Mouse (Mus musculus): ENCODE measurements around the gene Smad1. TPM values are rescaled to one million over a fixed set of nuclear protein-coding genes. Genes with fewer than 3 reads are reported as not detected.

Smad1 gene
- polyA plus RNA-seq, 2 experiments: 41.6 to 73.7 TPM

GRCm38 (mm10) chr8:79397705-79398250 lies 1.5 kb downstream of the Smad1 start:
- Histone ChIP-seq H3K27me3 (ENCODE audit: control insufficient read depth, insufficient read depth, low read length) (no peaks in the 10 kb centered on the region), H3K4me3 (replicated peaks; ENCODE audit: low read length) (peak overlapping the region; percentile 94), H3K4me2 (replicated peaks; ENCODE audit: low read depth, low read length, severe bottlenecking) (peak overlapping the region; percentile 66), H3K9ac (ENCODE audit: low read depth, low read length, severe bottlenecking) (peak overlapping the region; percentile 98), H3K27ac (replicated peaks; ENCODE audit: low read depth, low read length) (peak overlapping the region; percentile 96), H3K9me3 (ENCODE audit: control insufficient read depth, low read length) (no peaks in the 10 kb centered on the region), H3K4me1 (ENCODE audit: control insufficient read depth, insufficient read depth, low read length) (peaks cover 20% of the 10 kb centered on the region), H3K36me3 (ENCODE audit: control insufficient read depth, insufficient read depth, low read length) (0 out of 2 replicates have a peak, but pooled peaks cover 4% of the 10 kb centered on the region)
- WGBS: 13% methylated on average over 7 of the region's 7 CpGs
- no peak for DNase-seq (ENCODE audit: low spot score)
- no peak for ATAC-seq (ENCODE audit: low FRiP score, low read depth)
- TF ChIP-seq POLR2A (IDR thresholded peaks at IDR 0.05; ENCODE audit: borderline replicate concordance, extremely low read depth, insufficient read depth, insufficient read length): no peak

GRCm38 (mm10) chr8:79396911-79397310 lies 2.4 kb downstream of the Smad1 start:
- H3K4me1 ChIP-seq (ENCODE audit: control insufficient read depth, insufficient read depth, low read length): peaks cover 20% of the 10 kb centered on the region
- TF ChIP-seq POLR2A (IDR thresholded peaks at IDR 0.05; ENCODE audit: borderline replicate concordance, extremely low read depth, insufficient read depth, insufficient read length): no peak
- WGBS: 45% methylated on average over 6 of the region's 6 CpGs
- 0 out of 2 replicates have a peak, but pooled peaks cover 4% of the 10 kb centered on the region for H3K36me3 ChIP-seq (ENCODE audit: control insufficient read depth, insufficient read depth, low read length)
- peak overlapping the region; percentile 66; the same call in 1 of the 2 replicates for H3K4me2 ChIP-seq (replicated peaks; ENCODE audit: low read depth, low read length, severe bottlenecking)
- no peaks in the 10 kb centered on the region for H3K9me3 ChIP-seq (ENCODE audit: control insufficient read depth, low read length)
- DNase-seq (ENCODE audit: low spot score): no peak
- ATAC-seq (ENCODE audit: low FRiP score, low read depth): no peak
- no peaks in the 10 kb centered on the region for H3K27me3 ChIP-seq (ENCODE audit: control insufficient read depth, insufficient read depth, low read length)
- H3K9ac ChIP-seq (ENCODE audit: low read depth, low read length, severe bottlenecking): no peak overlapping the region
- no peak overlapping the region for H3K4me3 ChIP-seq (replicated peaks; ENCODE audit: low read length)
- no peak overlapping the region for H3K27ac ChIP-seq (replicated peaks; ENCODE audit: low read depth, low read length)

- Histone ChIP-seq H3K27ac (replicated peaks; ENCODE audit: low read depth, low read length) (no peak overlapping the region), H3K9ac (ENCODE audit: low read depth, low read length, severe bottlenecking) (no peak overlapping the region), H3K27me3 (ENCODE audit: control insufficient read depth, insufficient read depth, low read length) (no peaks in the 10 kb centered on the region)
Measured at GRCm38 (mm10) chr8:79394009-79394408, 5.3 kb downstream of the Smad1 start.

GRCm38 (mm10) chr8:79393215-79393614 lies 6.1 kb downstream of the Smad1 start:
- 0 out of 2 replicates have a peak, but pooled peaks cover 4% of the 10 kb centered on the region for H3K36me3 ChIP-seq (ENCODE audit: control insufficient read depth, insufficient read depth, low read length)
- peaks cover 27% of the 10 kb centered on the region for H3K4me1 ChIP-seq (ENCODE audit: control insufficient read depth, insufficient read depth, low read length)
- DNase-seq (ENCODE audit: low spot score): no peak
- H3K9me3 ChIP-seq (ENCODE audit: control insufficient read depth, low read length): no peaks in the 10 kb centered on the region
- WGBS: 91% methylated on average over 5 of the region's 5 CpGs
- no peaks in the 10 kb centered on the region for H3K27me3 ChIP-seq (ENCODE audit: control insufficient read depth, insufficient read depth, low read length)
- H3K9ac ChIP-seq (ENCODE audit: low read depth, low read length, severe bottlenecking): no peak overlapping the region
- no peak overlapping the region for H3K4me2 ChIP-seq (replicated peaks; ENCODE audit: low read depth, low read length, severe bottlenecking)
- no peak for ATAC-seq (ENCODE audit: low FRiP score, low read depth)
- H3K27ac ChIP-seq (replicated peaks; ENCODE audit: low read depth, low read length): no peak overlapping the region
- H3K4me3 ChIP-seq (replicated peaks; ENCODE audit: low read length): no peak overlapping the region
- TF ChIP-seq POLR2A (IDR thresholded peaks at IDR 0.05; ENCODE audit: borderline replicate concordance, extremely low read depth, insufficient read depth, insufficient read length): no peak

More at GRCm38 (mm10) chr8:79394009-79394408, 5.3 kb downstream of the Smad1 start:
- 0 out of 2 replicates have a peak, but pooled peaks cover 4% of the 10 kb centered on the region for H3K36me3 ChIP-seq (ENCODE audit: control insufficient read depth, insufficient read depth, low read length)
- DNase-seq (ENCODE audit: low spot score) (no peak), ATAC-seq (ENCODE audit: low FRiP score, low read depth) (no peak)
- peaks cover 26% of the 10 kb centered on the region for H3K4me1 ChIP-seq (ENCODE audit: control insufficient read depth, insufficient read depth, low read length)
- TF ChIP-seq POLR2A (IDR thresholded peaks at IDR 0.05; ENCODE audit: borderline replicate concordance, extremely low read depth, insufficient read depth, insufficient read length): no peak
- H3K9me3 ChIP-seq (ENCODE audit: control insufficient read depth, low read length): no peaks in the 10 kb centered on the region
- WGBS: 70% methylated on average over 9 of the region's 9 CpGs
- H3K4me2 ChIP-seq (replicated peaks; ENCODE audit: low read depth, low read length, severe bottlenecking): no peak overlapping the region
- no peak overlapping the region for H3K4me3 ChIP-seq (replicated peaks; ENCODE audit: low read length)

GRCm38 (mm10) chr8:79392649-79393048 lies 6.7 kb downstream of the Smad1 start:
- Histone ChIP-seq H3K4me3 (replicated peaks; ENCODE audit: low read length) (no peak overlapping the region), H3K9ac (ENCODE audit: low read depth, low read length, severe bottlenecking) (no peak overlapping the region), H3K4me2 (replicated peaks; ENCODE audit: low read depth, low read length, severe bottlenecking) (no peak overlapping the region), H3K27ac (replicated peaks; ENCODE audit: low read depth, low read length) (no peak overlapping the region), H3K27me3 (ENCODE audit: control insufficient read depth, insufficient read depth, low read length) (no peaks in the 10 kb centered on the region), H3K36me3 (ENCODE audit: control insufficient read depth, insufficient read depth, low read length) (0 out of 2 replicates have a peak, but pooled peaks cover 4% of the 10 kb centered on the region), H3K4me1 (ENCODE audit: control insufficient read depth, insufficient read depth, low read length) (peaks cover 23% of the 10 kb centered on the region), H3K9me3 (ENCODE audit: control insufficient read depth, low read length) (no peaks in the 10 kb centered on the region)
- no peak for ATAC-seq (ENCODE audit: low FRiP score, low read depth)
- TF ChIP-seq POLR2A (IDR thresholded peaks at IDR 0.05; ENCODE audit: borderline replicate concordance, extremely low read depth, insufficient read depth, insufficient read length): no peak
- 70% methylated on average over 6 of the region's 6 CpGs for WGBS
- DNase-seq (ENCODE audit: low spot score): no peak
